Mouse (Mus musculus): ENCODE data around the gene Zfyve9. TPM values are rescaled to one million over a fixed set of nuclear protein-coding genes. Genes with fewer than 3 reads are reported as not detected.

Zfyve9 gene
- polyA plus RNA-seq (2015; fragmentation: Nextera tagmentation; extraction: Ambion mirVana): 6.9 and 7.1 TPM in 2 replicates

DNA sequence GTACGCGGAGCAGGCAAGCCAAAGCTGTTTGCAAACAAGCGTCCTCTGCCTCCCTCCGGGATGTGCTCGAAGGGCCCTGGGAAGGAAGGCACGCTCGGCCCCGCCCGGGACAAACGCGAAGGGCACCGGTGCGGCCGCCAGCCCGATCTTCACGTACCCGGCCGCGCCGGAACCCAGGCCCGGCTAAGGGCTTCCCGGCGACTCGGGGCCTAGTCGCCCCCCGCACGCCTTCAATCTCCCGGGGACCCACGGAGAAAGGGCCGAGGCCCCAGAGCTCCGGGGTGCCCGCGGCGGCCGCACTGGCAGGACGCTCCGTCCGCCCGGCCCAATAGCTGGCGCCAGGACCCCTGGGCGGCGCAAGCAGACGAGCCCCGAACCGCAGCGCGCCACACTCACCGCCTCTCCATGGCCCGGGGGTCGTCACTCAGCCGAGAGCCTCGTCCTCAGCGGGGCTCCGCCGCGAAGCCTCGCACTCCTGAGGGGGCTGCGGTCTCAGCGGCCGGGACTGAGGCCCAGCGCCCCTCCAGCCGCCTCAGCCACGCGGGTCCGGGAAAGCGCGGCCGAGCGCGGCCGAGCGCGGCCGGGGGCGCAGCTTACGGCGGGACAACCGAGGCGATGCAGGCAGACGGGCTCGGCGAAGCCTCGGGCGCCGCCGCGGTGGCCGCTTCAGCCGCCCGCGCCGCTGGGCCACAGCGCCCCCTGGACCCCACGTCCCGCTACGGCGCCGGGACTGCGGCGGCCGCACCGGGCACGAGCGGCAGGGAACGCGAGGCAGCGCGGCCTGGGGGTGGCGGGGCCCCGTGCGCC, at the start of gene Zfyve9:
TSS of gene Zfyve9 (minus strand) at position 742 of the 807 bp plus-strand sequence.
- ATAC-seq (ENCODE audit: low FRiP score): peak; percentile 93
- peak within 1 kb of the TSS; percentile 98 for H3K27ac ChIP-seq
- no peaks in the 10 kb centered on the region for H3K9me3 ChIP-seq
- no peaks in the 10 kb centered on the region for H3K36me3 ChIP-seq
- under 1% methylated on average over 80 of the region's 111 CpGs for WGBS
- H3K4me3 ChIP-seq: peak within 1 kb of the TSS; percentile 92
- H3K4me1 ChIP-seq (replicated peaks): peaks cover 11% of the 10 kb centered on the region
- H3K27me3 ChIP-seq: no peaks in the 10 kb centered on the region
- peak within 1 kb of the TSS; percentile 62 for H3K4me2 ChIP-seq
- peak within 1 kb of the TSS; percentile 98 for H3K9ac ChIP-seq

DNA sequence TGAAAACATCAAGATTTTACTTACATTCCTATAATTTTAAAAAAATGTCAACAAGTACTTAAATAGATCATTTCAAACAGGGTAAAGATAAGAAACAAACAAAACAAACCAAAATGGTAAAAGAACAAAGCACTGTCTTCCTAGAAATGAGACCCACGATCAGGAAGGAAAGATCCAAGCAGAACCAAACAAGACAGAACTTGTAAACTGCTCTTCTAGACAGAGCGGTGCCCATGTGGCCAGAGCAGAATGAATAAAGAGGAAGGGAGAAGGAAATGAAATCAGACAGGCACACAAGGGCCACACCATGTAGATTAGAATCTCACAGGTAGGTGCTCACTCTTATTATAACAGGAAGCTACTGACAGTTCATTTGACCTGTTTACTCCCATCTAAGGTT, 46.0 kb upstream of the Zfyve9 start:
- H3K4me2 ChIP-seq: no peak overlapping the region
- no peaks in the 10 kb centered on the region for H3K9me3 ChIP-seq
- peaks cover 16% of the 10 kb centered on the region for H3K4me1 ChIP-seq (replicated peaks)
- H3K4me3 ChIP-seq: no peak overlapping the region
- H3K27ac ChIP-seq: no peak overlapping the region
- 85% methylated on average over 2 of the region's 2 CpGs for WGBS
- H3K27me3 ChIP-seq: no peaks in the 10 kb centered on the region
- no peak overlapping the region for H3K9ac ChIP-seq
- ATAC-seq (ENCODE audit: low FRiP score): no peak
- peaks cover 70% of the 10 kb centered on the region for H3K36me3 ChIP-seq

- no peaks in the 10 kb centered on the region for H3K9me3 ChIP-seq
- no peak for ATAC-seq (ENCODE audit: low FRiP score)
- H3K36me3 ChIP-seq: peaks cover 74% of the 10 kb centered on the region
- no peak overlapping the region for H3K4me3 ChIP-seq
- H3K4me1 ChIP-seq (replicated peaks): peaks cover 11% of the 10 kb centered on the region
- H3K9ac ChIP-seq: no peak overlapping the region
- WGBS: 100% methylated on average over 1 of the region's 1 CpGs
- no peak overlapping the region for H3K4me2 ChIP-seq
- no peaks in the 10 kb centered on the region for H3K27me3 ChIP-seq
- no peak overlapping the region for H3K27ac ChIP-seq
These were observed 45.5 kb upstream of the Zfyve9 start for GRCm38 (mm10) chr4:108826096-108826495.

- no peak overlapping the region for H3K4me2 ChIP-seq
- peaks cover 77% of the 10 kb centered on the region for H3K36me3 ChIP-seq
- H3K4me3 ChIP-seq: no peak overlapping the region
- H3K9me3 ChIP-seq: no peaks in the 10 kb centered on the region
- peaks cover 7% of the 10 kb centered on the region for H3K4me1 ChIP-seq (replicated peaks)
- no peak overlapping the region for H3K9ac ChIP-seq
- no peak for ATAC-seq (ENCODE audit: low FRiP score)
- H3K27me3 ChIP-seq: no peaks in the 10 kb centered on the region
- WGBS: 96% methylated on average over 3 of the region's 3 CpGs
- no peak overlapping the region for H3K27ac ChIP-seq
These were observed 45.1 kb upstream of the Zfyve9 start for GRCm38 (mm10) chr4:108825677-108826076.

DNA sequence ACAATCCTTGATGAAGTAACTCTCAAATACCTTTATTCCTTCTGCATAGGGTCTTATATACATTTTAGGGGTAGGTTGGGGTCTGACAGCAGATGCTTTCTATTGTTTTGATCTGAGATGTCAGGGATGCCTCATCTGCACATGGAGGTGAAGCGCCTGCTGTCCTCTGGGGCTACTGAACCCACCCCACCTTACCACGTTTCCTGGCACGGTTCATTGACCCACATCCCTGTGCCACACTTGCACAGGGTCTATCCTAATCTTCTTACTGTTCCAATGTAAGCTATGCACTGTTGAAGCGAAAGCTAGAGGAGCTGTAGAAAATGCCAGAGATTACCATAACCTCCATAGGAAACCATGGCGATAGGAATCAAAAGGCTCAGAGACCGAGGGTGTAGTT, 31.0 kb upstream of the Zfyve9 start:
- no peak overlapping the region for H3K4me3 ChIP-seq
- H3K36me3 ChIP-seq: peaks cover 13% of the 10 kb centered on the region
- H3K4me2 ChIP-seq: no peak overlapping the region
- H3K9ac ChIP-seq: no peak overlapping the region
- no peaks in the 10 kb centered on the region for H3K4me1 ChIP-seq (replicated peaks)
- H3K27me3 ChIP-seq: no peaks in the 10 kb centered on the region
- H3K27ac ChIP-seq: no peak overlapping the region
- no peaks in the 10 kb centered on the region for H3K9me3 ChIP-seq
- 65% methylated on average over 6 of the region's 6 CpGs for WGBS
- no peak for ATAC-seq (ENCODE audit: low FRiP score)

- ATAC-seq (ENCODE audit: low FRiP score): no peak
- no peak overlapping the region for H3K4me2 ChIP-seq
- WGBS: 72% methylated on average over 4 of the region's 4 CpGs
These were observed 30.5 kb upstream of the Zfyve9 start for GRCm38 (mm10) chr4:108811142-108811541.

GRCm38 (mm10) chr4:108803535-108803934, 22.9 kb upstream of the Zfyve9 start:
- no peak for ATAC-seq (ENCODE audit: low FRiP score)
- H3K4me2 ChIP-seq: no peak overlapping the region
- H3K27ac ChIP-seq: no peak overlapping the region
- no peaks in the 10 kb centered on the region for H3K9me3 ChIP-seq
- no peaks in the 10 kb centered on the region for H3K27me3 ChIP-seq
- WGBS: 75% methylated on average over 2 of the region's 2 CpGs
- no peak overlapping the region for H3K9ac ChIP-seq
- no peaks in the 10 kb centered on the region for H3K36me3 ChIP-seq
- no peaks in the 10 kb centered on the region for H3K4me1 ChIP-seq (replicated peaks)
- H3K4me3 ChIP-seq: no peak overlapping the region

More at GRCm38 (mm10) chr4:108811142-108811541, 30.5 kb upstream of the Zfyve9 start:
- H3K9ac ChIP-seq: no peak overlapping the region
- peaks cover 13% of the 10 kb centered on the region for H3K36me3 ChIP-seq
- H3K4me3 ChIP-seq: no peak overlapping the region
- H3K27ac ChIP-seq: no peak overlapping the region
- no peaks in the 10 kb centered on the region for H3K4me1 ChIP-seq (replicated peaks)
- no peaks in the 10 kb centered on the region for H3K9me3 ChIP-seq
- H3K27me3 ChIP-seq: no peaks in the 10 kb centered on the region

DNA sequence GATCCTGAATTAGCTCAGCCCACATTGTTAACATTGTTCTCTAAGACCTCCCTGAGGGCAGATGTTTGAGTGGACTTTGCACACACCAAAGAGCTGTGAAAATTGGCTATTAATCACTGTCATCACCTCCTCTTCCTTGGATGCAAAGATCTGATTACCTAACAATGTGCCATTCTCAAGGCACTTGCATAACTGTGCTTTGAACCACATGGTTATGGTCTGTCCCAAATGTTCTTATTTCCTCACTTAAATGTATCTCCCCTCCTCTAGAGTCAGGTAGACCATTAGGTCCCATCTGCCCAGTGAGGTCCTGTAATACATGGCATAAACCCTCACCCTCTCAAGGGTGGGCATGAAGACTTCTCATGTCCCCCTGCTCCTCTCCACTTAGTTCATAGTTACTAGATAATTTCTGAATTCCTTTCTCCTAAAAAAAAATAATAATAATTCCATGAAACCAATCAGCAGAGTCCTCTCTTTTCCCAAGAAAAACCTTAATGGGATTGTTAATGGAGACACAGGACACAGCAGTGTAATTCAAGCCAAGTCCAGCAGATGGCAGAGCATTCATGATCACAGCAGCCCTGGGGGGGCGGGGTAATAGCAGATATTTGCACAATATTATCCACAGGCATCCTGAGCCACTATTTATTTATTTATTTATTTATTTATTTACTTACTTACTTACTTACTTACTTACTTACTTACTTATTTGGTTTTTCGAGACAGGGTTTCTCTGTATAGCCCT, 17.7 kb upstream of the Zfyve9 start:
- H3K4me3 ChIP-seq: no peak overlapping the region
- no peaks in the 10 kb centered on the region for H3K27me3 ChIP-seq
- no peak overlapping the region for H3K4me2 ChIP-seq
- ATAC-seq (ENCODE audit: low FRiP score): no peak
- no peaks in the 10 kb centered on the region for H3K36me3 ChIP-seq
- no peak overlapping the region for H3K27ac ChIP-seq
- WGBS: 47% methylated on average over 2 of the region's 2 CpGs
- no peaks in the 10 kb centered on the region for H3K9me3 ChIP-seq
- H3K9ac ChIP-seq: no peak overlapping the region
- no peaks in the 10 kb centered on the region for H3K4me1 ChIP-seq (replicated peaks)

DNA sequence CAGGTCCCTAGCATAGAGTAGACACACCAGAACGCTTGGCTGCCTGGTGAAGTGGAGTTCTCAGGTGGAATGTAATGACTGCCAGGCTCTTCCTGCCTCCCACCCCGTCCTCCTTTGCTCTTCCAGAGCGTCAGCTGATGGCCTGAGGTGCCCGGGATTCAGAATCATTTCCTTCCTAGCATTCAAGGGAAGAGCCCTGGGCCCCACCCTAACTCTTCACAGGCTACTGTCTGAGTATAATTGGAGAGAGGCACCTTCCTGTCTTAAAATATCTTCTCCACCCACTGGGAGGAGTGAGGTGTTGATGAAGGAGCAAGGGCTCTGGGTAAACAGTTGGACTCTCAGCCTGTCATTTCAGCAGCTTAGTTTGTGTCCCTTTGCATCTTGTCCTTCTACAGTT, 16.1 kb upstream of the Zfyve9 start:
- Histone ChIP-seq H3K9ac (no peak overlapping the region), H3K27ac (no peak overlapping the region), H3K36me3 (no peaks in the 10 kb centered on the region), H3K9me3 (no peaks in the 10 kb centered on the region), H3K4me2 (no peak overlapping the region), H3K4me1 (replicated peaks) (no peaks in the 10 kb centered on the region), H3K27me3 (no peaks in the 10 kb centered on the region), H3K4me3 (no peak overlapping the region)
- 61% methylated on average over 4 of the region's 4 CpGs for WGBS
- ATAC-seq (ENCODE audit: low FRiP score): no peak

DNA sequence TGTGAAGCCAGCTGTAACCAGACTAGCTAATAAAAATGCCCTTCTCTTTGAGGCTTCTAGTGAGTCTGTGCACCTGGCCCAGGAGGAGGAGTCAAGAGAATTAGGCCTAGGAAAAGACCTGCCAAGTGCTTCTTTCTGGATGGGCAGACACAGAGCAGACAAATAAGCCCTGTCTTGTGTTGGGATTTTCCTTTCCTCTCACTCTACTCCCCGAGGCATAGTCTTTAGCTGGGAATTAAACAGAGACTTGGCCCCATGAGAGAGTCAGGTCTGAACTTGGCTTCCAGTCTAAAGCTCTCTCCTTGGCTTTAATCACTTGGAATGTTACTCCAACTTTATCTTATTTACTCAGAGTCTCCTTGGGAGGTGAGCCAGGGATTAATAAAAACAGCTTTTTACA, 13.3 kb upstream of the Zfyve9 start:
- H3K4me3 ChIP-seq: no peak overlapping the region

GRCm38 (mm10) chr4:108790507-108790906, 9.9 kb upstream of the Zfyve9 start:
- no peaks in the 10 kb centered on the region for H3K27me3 ChIP-seq
- no peaks in the 10 kb centered on the region for H3K36me3 ChIP-seq
- no peak overlapping the region for H3K4me2 ChIP-seq
- no peaks in the 10 kb centered on the region for H3K9me3 ChIP-seq
- H3K9ac ChIP-seq: no peak overlapping the region
- H3K4me1 ChIP-seq (replicated peaks): no peaks in the 10 kb centered on the region
- no peak overlapping the region for H3K27ac ChIP-seq
- H3K4me3 ChIP-seq: no peak overlapping the region
- ATAC-seq (ENCODE audit: low FRiP score): no peak
- 81% methylated on average over 1 of the region's 1 CpGs for WGBS

More for the DNA sequence above, 13.3 kb upstream of the Zfyve9 start:
- 64% methylated on average over 1 of the region's 1 CpGs for WGBS
- no peak overlapping the region for H3K9ac ChIP-seq
- H3K4me1 ChIP-seq (replicated peaks): no peaks in the 10 kb centered on the region
- H3K36me3 ChIP-seq: no peaks in the 10 kb centered on the region
- no peak overlapping the region for H3K27ac ChIP-seq
- no peak overlapping the region for H3K4me2 ChIP-seq
- no peaks in the 10 kb centered on the region for H3K9me3 ChIP-seq
- no peak for ATAC-seq (ENCODE audit: low FRiP score)
- H3K27me3 ChIP-seq: no peaks in the 10 kb centered on the region

DNA sequence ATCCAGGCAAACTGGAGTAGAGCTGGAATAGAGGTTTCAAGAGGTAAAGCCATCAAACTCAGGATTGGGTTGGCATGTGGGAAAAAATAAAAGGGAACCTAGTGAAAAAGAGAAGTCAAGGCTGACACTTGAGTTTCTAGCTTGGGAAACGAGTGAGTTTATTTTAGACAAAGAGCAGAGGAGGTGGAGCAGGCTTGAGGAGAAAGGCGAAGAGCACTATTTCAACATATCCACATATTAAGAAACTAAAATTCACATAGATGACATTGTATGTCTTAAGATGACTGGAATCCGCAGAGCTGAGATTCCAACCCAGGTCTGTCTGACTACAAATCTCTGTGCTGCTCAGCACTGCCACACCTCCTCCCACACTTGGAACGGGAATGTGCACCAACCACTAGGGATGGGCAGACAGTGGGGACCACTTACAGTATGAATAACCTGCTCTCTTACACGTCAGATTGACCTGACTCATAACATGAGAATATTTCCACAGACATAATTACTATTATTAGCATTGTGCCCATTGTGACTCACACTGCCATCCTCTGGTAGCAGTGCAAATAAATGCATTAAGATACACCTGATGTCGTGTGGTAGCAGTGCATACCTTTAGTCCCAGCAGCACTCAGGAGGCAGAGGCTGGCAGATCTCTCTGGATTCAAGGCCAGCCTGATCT, 8.8 kb upstream of the Zfyve9 start:
- Histone ChIP-seq H3K27me3 (no peaks in the 10 kb centered on the region), H3K36me3 (no peaks in the 10 kb centered on the region), H3K27ac (no peak overlapping the region), H3K9me3 (no peaks in the 10 kb centered on the region), H3K9ac (no peak overlapping the region), H3K4me1 (replicated peaks) (no peaks in the 10 kb centered on the region), H3K4me2 (no peak overlapping the region), H3K4me3 (no peak overlapping the region)
- ATAC-seq (ENCODE audit: low FRiP score): no peak
- 84% methylated on average over 6 of the region's 6 CpGs for WGBS
